Mouse (Mus musculus): ENCODE measurements around the gene Bend3. TPM values are rescaled to one million over a fixed set of nuclear protein-coding genes. Genes with fewer than 3 reads are reported as not detected.
A peak's percentile ranks its signal among the peaks of the same experiment; 100 is the strongest.

The Bend3 gene
- polyA plus RNA-seq, 1 experiment from 2014 or later = 3.8 TPM

DNA sequence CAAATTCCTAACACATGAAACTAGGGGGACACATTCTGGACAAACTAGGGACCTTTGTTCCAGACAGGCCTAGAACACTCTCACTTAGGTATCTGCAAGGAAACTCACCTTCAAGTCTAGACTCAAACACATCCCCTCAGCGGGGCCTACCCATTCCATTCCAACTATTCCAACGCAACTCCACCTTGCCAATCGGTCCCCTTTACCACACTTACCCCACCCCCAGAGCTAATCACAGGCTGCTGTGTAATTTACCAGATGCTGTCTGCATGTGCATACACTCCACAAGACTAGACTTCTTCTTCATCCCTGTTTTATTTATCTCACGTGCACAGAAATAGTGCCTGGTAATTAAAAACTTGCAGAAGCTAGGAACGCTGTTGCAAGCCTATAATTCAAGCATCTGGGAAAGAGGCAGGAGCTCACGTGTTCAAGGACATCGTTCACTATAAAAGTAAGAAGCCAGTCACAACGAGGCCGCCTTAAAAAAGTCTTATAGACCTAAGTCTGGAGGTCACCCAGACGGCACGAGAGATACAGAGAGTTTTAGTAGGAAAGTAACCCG lies 61.2 kb downstream of the Bend3 start:
- H3K36me3 ChIP-seq = peaks cover 7% of the 10 kb centered on the region; the same call in 1 of the 2 replicates
- H3K9ac ChIP-seq = peak overlapping the region; percentile 85
- 11% methylated on average over 12 of the region's 12 CpGs for WGBS
- no peaks in the 10 kb centered on the region for H3K9me3 ChIP-seq
- H3K4me3 ChIP-seq = peak overlapping the region; percentile 84
- peak overlapping the region; percentile 56 for H3K4me2 ChIP-seq
- H3K4me1 ChIP-seq = peaks cover 13% of the 10 kb centered on the region
- no peak for ATAC-seq (ENCODE audit: insufficient number of reproducible peaks, low FRiP score, low TSS enrichment, low read depth)
- H3K27ac ChIP-seq = peak overlapping the region; percentile 83; the same call in 1 of the 2 replicates
- no peaks in the 10 kb centered on the region for H3K27me3 ChIP-seq

DNA sequence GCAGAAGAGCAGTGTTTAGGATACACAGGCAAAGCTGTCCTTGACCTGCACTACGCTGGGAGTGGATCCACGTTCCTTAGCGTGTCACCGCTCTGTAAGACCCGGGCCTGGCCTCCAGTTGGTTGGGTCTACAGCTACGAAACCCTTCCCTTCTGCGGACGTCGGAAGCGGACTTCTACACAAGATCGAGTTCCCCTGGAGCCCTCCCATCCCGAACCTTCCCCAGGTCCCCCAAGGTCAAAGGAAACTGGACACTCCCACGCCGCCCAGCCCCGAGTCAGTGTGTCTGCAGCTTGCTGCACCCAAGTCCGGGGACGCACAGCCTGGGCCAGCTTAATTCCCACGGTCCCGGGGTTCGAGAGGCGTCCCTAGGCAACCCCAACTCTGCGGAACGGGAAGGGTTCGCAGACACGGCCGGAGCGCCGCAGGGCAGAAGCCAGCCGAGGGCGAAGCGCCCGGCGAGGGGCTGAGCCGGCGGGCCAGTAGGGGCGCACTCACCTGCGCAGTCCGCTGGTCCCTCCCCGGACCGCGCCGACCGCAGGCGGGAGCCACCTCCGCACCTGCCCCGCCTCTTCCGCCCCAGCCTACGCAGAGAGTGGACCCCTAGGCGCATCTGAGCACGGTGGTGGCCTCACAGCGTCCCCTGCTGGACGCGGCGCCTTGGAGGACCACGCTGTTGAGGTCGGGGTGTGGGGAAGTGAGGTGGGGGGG lies 62.0 kb downstream of the Bend3 start, which contains the start of gene 1700021F05Rik:
1700021F05Rik (minus strand) TSS at position 553 of the 711 bp plus-strand sequence.
- H3K36me3 ChIP-seq = peaks cover 7% of the 10 kb centered on the region; the same call in 1 of the 2 replicates
- 0% methylated on average over 48 of the region's 56 CpGs for WGBS
- peak; percentile 95 for ATAC-seq (ENCODE audit: insufficient number of reproducible peaks, low FRiP score, low TSS enrichment, low read depth)
- no peaks in the 10 kb centered on the region for H3K27me3 ChIP-seq
- H3K27ac ChIP-seq = peak within 1 kb of the TSS; percentile 83
- no peaks in the 10 kb centered on the region for H3K9me3 ChIP-seq
- H3K9ac ChIP-seq = peak within 1 kb of the TSS; percentile 85
- H3K4me2 ChIP-seq = peak within 1 kb of the TSS; percentile 56
- H3K4me3 ChIP-seq = peak within 1 kb of the TSS; percentile 84
- H3K4me1 ChIP-seq = peaks cover 13% of the 10 kb centered on the region

DNA sequence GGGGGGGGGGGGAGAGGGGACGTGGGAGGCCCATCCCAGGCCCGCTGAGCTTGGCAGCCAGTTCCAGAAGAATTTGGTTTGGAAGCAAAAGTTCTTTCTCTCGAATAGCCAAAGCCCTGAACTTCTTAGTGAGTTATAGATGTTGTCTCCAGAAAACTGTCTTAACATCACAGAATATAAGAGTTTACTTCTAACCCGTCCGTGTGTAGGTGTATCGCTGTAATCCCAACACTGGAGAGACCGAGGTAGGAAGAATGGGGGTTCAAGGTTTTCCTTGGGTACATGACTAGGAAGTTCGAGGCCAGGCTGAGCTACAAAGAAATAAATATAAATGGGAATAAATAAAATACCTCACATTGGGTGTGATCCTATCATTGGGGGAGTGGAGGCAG lies 62.5 kb downstream of the Bend3 start:
- 0 out of 2 replicates have a peak, but pooled peaks have one; percentile 10 for ATAC-seq (ENCODE audit: insufficient number of reproducible peaks, low FRiP score, low TSS enrichment, low read depth)
- H3K9me3 ChIP-seq = no peaks in the 10 kb centered on the region
- peak overlapping the region; percentile 84 for H3K4me3 ChIP-seq
- H3K27ac ChIP-seq = no peak overlapping the region
- H3K9ac ChIP-seq = no peak overlapping the region
- whole genome bisulfite sequencing = 44% methylated on average over 8 of the region's 8 CpGs
- peaks cover 4% of the 10 kb centered on the region; the same call in 1 of the 2 replicates for H3K36me3 ChIP-seq
- peaks cover 13% of the 10 kb centered on the region for H3K4me1 ChIP-seq
- H3K4me2 ChIP-seq = peak overlapping the region; percentile 56
- H3K27me3 ChIP-seq = no peaks in the 10 kb centered on the region

DNA sequence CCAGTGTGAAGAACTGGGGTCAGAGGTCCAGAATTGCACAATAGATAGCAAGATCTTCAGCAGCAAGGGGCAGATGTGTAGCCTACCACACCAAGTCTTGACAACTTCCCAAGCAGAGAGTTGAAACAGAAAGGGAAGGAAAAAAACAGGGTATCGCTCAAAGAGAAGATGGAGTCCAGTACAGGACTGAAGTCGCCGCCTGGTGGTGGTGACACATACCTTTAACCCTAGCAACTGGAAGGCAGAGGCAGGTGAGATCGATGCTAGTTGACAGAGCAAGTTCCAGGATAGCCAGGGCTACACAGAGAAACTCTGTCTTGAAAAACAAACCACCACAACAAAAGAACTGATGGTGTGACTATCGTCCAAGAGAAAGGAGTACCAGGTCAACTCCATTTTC lies 70.8 kb downstream of the Bend3 start:
- Histone ChIP-seq H3K27ac (no peak overlapping the region), H3K9ac (no peak overlapping the region), H3K27me3 (no peaks in the 10 kb centered on the region), H3K9me3 (no peaks in the 10 kb centered on the region), H3K4me1 (no peaks in the 10 kb centered on the region), H3K4me2 (no peak overlapping the region), H3K4me3 (no peak overlapping the region), H3K36me3 (no peaks in the 10 kb centered on the region)
- ATAC-seq (ENCODE audit: insufficient number of reproducible peaks, low FRiP score, low TSS enrichment, low read depth) = no peak
- 70% methylated on average over 5 of the region's 5 CpGs for WGBS

DNA sequence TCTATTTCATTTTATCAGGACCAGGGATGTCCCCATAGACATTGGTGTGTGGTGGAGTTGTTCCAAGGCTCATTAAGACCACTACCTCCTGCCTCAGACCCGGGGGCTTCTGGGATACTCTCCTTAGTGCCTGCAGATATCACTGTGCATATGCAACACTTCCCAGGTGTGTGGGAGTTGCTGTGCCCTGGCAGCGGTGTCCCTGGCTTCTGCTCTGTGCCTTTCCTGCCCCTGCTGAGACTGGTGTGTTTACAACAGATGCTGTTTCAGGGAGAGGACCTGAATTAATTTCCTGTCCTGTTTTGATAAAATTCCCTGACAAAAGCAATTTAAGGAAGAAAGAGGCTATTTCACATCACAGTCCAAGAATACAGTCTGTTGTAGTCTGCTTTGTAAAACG lies 72.3 kb downstream of the Bend3 start:
- Histone ChIP-seq H3K27ac (no peak overlapping the region), H3K27me3 (no peaks in the 10 kb centered on the region), H3K4me1 (no peaks in the 10 kb centered on the region), H3K4me3 (no peak overlapping the region), H3K9ac (no peak overlapping the region), H3K36me3 (no peaks in the 10 kb centered on the region), H3K4me2 (no peak overlapping the region), H3K9me3 (no peaks in the 10 kb centered on the region)
- 25% methylated on average over 3 of the region's 3 CpGs for WGBS
- no peak for ATAC-seq (ENCODE audit: insufficient number of reproducible peaks, low FRiP score, low TSS enrichment, low read depth)

DNA sequence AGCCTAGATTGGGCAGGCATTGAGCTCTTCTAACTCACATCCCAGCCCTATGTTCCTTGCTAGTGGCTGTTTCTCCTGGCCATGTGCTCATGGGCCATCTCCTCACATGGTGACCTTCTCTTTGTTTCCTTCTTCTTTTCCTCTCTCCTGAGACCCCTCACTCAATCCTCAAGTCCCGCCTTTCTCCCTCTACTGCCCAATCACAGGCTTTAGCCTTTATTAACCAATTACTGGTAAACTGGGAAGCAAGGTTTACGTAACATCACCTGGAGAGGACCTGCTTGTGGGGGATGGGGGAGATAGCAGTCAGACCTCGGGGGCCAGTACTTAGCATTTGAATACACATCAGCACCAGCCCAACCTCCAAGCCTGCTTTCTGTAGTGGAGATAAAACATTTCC lies 72.8 kb downstream of the Bend3 start:
- Histone ChIP-seq H3K9ac (no peak overlapping the region), H3K36me3 (no peaks in the 10 kb centered on the region), H3K9me3 (no peaks in the 10 kb centered on the region), H3K27ac (no peak overlapping the region), H3K27me3 (no peaks in the 10 kb centered on the region), H3K4me1 (no peaks in the 10 kb centered on the region), H3K4me3 (no peak overlapping the region), H3K4me2 (no peak overlapping the region)
- WGBS = 35% methylated on average over 3 of the region's 3 CpGs
- ATAC-seq (ENCODE audit: insufficient number of reproducible peaks, low FRiP score, low TSS enrichment, low read depth) = no peak

DNA sequence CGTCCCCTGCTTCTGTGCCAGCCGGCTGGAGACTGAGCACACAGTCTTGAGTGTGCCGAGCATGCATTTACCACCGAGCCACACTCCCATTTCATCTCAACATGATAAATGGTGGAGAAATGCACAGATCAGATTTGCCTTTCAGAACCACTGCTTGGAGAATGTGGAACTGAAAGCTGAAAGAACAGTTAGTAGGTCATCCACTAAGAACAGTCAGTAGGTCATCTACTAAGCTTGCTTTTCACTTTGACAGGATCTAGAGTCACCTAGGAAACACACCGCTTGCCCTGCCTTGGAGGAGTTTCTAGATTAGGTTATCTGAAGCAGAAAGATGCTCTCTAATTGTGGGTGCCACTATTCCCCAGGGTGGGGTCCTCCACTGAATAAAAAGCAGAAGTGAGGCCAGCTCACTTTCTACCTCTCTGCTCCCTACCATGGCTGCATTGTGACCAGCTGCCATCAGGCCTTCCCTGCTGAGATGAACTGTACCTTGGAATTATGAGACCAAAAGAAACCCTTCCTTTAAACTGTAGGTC lies 79.1 kb downstream of the Bend3 start:
- Histone ChIP-seq H3K9ac (no peak overlapping the region), H3K4me1 (no peaks in the 10 kb centered on the region), H3K4me3 (no peak overlapping the region), H3K27ac (no peak overlapping the region), H3K27me3 (no peaks in the 10 kb centered on the region), H3K36me3 (no peaks in the 10 kb centered on the region), H3K4me2 (no peak overlapping the region), H3K9me3 (no peaks in the 10 kb centered on the region)
- WGBS = 87% methylated on average over 5 of the region's 5 CpGs
- no peak for ATAC-seq (ENCODE audit: insufficient number of reproducible peaks, low FRiP score, low TSS enrichment, low read depth)

DNA sequence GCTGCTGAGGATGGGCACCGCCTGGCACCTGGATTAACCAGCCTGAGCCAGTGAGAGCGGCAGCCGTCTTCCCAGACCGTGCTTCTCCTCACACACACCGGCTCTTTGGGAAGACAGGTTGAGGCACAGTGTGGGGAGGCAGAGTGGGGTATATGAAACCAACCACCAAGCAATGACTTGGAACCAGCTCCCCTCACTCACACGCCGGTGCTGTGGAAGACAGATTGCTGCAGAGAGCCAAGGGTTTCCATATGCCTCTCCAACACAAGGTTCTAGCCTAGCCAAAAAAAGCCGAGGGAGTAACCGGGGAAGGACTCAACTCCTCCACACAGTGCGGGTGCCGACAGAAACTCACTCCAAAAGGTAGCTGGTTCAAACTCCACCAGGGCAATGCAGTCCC lies 80.7 kb downstream of the Bend3 start:
- H3K9ac ChIP-seq = no peak overlapping the region
- H3K4me2 ChIP-seq = no peak overlapping the region
- no peaks in the 10 kb centered on the region for H3K36me3 ChIP-seq
- H3K9me3 ChIP-seq = no peaks in the 10 kb centered on the region
- no peak overlapping the region for H3K27ac ChIP-seq
- WGBS = 67% methylated on average over 11 of the region's 11 CpGs
- ATAC-seq (ENCODE audit: insufficient number of reproducible peaks, low FRiP score, low TSS enrichment, low read depth) = no peak
- H3K27me3 ChIP-seq = no peaks in the 10 kb centered on the region
- no peak overlapping the region for H3K4me3 ChIP-seq
- no peaks in the 10 kb centered on the region for H3K4me1 ChIP-seq

DNA sequence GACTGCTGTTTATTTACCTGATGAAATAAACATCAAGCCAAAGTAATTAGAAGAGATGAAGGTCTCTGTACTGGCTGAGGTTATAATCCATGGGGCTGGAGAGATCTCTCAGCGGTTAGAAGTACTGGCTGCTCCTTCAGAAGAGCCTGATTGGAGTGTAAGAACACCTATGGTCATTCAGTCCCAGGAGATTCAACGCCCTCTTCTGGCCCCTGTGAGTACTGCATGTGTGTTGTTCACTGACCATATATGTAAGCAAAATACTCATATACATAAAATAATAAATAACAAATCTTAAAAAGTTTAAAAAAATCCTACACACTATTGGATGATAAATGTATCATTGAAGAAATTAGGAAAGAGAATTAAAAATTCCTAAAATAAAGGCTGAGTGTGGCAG lies 82.1 kb downstream of the Bend3 start:
- Histone ChIP-seq H3K27ac (no peak overlapping the region), H3K4me2 (no peak overlapping the region), H3K36me3 (no peaks in the 10 kb centered on the region), H3K4me1 (no peaks in the 10 kb centered on the region), H3K9ac (no peak overlapping the region), H3K4me3 (no peak overlapping the region), H3K9me3 (no peaks in the 10 kb centered on the region), H3K27me3 (no peaks in the 10 kb centered on the region)
- 43% methylated on average over 2 of the region's 2 CpGs for WGBS
- no peak for ATAC-seq (ENCODE audit: insufficient number of reproducible peaks, low FRiP score, low TSS enrichment, low read depth)

DNA sequence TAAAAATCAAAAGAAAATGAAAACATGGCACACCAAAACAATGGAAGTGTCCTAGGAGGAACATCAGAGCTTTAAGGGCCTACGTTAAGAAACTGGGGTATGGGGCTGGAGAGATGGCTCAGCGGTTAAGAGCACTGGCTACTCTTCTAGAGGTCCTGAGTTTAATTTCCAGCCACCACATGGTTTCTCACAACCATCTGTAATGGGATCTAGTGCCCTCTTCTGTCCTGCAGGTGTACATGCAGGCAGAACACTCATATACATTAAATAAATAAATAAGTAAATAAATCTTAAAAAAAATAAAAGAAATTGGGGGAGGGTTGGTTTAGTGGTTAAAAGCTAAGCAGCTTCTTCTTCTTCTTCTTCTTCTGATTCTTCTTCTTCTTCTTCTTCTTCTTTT lies 82.7 kb downstream of the Bend3 start:
- Histone ChIP-seq H3K4me3 (no peak overlapping the region), H3K36me3 (no peaks in the 10 kb centered on the region), H3K27ac (no peak overlapping the region), H3K9me3 (no peaks in the 10 kb centered on the region), H3K27me3 (no peaks in the 10 kb centered on the region), H3K4me1 (no peaks in the 10 kb centered on the region), H3K4me2 (no peak overlapping the region), H3K9ac (no peak overlapping the region)
- 88% methylated on average over 2 of the region's 2 CpGs for WGBS
- no peak for ATAC-seq (ENCODE audit: insufficient number of reproducible peaks, low FRiP score, low TSS enrichment, low read depth)
